Mouse (Mus musculus) ES-Bruce4 (cell line): ENCODE data around the gene Sec14l1. TPM values are rescaled to one million over a fixed set of nuclear protein-coding genes. Genes with fewer than 3 reads are reported as not detected.
"Not testable (repeated sequence)": the region's sequence is repeated elsewhere in the genome, so short reads cannot be mapped to it uniquely, and the experiment has no call there.

Source experiments
- H3K27ac ChIP-seq: 2 replicates; pipeline ENCODE4 v1.5.1; 2012; ENCODE audit warnings: low read length, inconsistent platforms; ENCODE audit not compliant: insufficient read depth
- H3K27me3 ChIP-seq: 2 replicates; pipeline ENCODE4 v1.6.1; 2012; ENCODE audit warnings: mild to moderate bottlenecking, low read length, inconsistent platforms; ENCODE audit not compliant: control insufficient read depth, poor library complexity, insufficient read depth, severe bottlenecking
- H3K36me3 ChIP-seq: 2 replicates; pipeline ENCODE4 v1.6.1; 2012; ENCODE audit warnings: inconsistent platforms, mild to moderate bottlenecking, low read length, moderate library complexity; ENCODE audit not compliant: control insufficient read depth, poor library complexity, insufficient read depth, severe bottlenecking
- H3K4me1 ChIP-seq: one replicate; pipeline ENCODE4 v1.8.1; 2011; ENCODE audit warnings: low read length; ENCODE audit not compliant: control insufficient read depth, insufficient read depth
- H3K4me3 ChIP-seq: 2 replicates; pipeline ENCODE4 v1.5.1; 2011; ENCODE audit warnings: low read depth, mild to moderate bottlenecking, low read length
- H3K9ac ChIP-seq: 2 replicates; pipeline ENCODE4 v1.6.1; 2012; ENCODE audit warnings: low read depth, mild to moderate bottlenecking, inconsistent platforms; ENCODE audit not compliant: poor library complexity, severe bottlenecking
- H3K9me3 ChIP-seq: replicated peaks from 2 replicates; pipeline ENCODE4 v1.6.1; 2012; ENCODE audit warnings: mild to moderate bottlenecking, low read length, inconsistent platforms; ENCODE audit not compliant: control insufficient read depth, poor library complexity, insufficient read depth, severe bottlenecking
- CTCF ChIP-seq: IDR thresholded peaks from one replicate; pipeline ENCODE4 v1.8.1; 2011; ENCODE audit warnings: low read depth, low read length
- EP300 ChIP-seq: IDR thresholded peaks from 2 replicates; pipeline ENCODE4 v1.6.1; 2011; ENCODE audit warnings: low read depth, low read length; ENCODE audit not compliant: insufficient read depth
- POLR2A ChIP-seq: IDR thresholded peaks from one replicate; pipeline ENCODE4 v1.8.1; 2011; ENCODE audit warnings: low read length; ENCODE audit not compliant: insufficient read depth
- polyA plus RNA-seq: library from polyadenylated mRNA; stranded (reverse); fragments of >200 nt; gene quantifications from 2 replicates; pipeline ENCODE4 v1.2.4, GENCODE M21; 2011; ENCODE audit warnings: low read depth; ENCODE audit not compliant: missing spikeins, insufficient read depth, insufficient read length

Sec14l1 gene
- polyA plus RNA-seq, 1 experiment: 77.7 TPM

DNA sequence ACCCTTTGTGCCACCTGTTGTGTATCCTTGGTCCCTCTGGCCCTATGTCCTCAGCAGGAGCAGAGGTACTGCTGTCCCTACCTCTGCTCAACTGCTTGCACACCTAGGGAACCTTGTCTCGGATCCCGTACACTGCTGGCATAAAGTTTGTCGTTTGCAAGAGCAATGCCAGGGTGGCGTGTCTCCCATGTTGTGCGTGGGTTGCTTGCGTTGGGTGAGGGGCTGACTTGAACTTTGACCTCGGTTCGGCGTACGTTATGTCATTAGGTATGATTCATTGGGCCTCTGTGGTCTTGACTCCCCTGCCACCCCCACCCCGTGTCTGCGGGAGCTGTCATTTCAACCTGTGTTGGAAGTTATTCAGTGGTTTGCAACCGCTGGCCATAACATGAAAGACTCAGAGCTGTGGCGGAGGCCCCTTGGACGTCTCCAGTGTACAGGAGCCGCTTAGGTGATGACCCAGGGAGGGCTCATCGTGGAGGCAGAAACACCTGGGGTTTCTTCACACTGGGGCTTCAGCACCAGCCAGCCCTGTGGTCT is 35.2 kb upstream of the Sec14l1 start:
- H3K27ac ChIP-seq: peak overlapping the region; percentile 92
- peaks cover 5% of the 10 kb centered on the region for H3K4me1 ChIP-seq
- peaks cover 30% of the 10 kb centered on the region for H3K36me3 ChIP-seq
- peak overlapping the region; percentile 95 for H3K9ac ChIP-seq
- H3K27me3 ChIP-seq: no peaks in the 10 kb centered on the region
- H3K9me3 ChIP-seq: no peaks in the 10 kb centered on the region
- TF ChIP-seq CTCF: no peak
- no peak for TF ChIP-seq EP300
- TF ChIP-seq POLR2A: no peak
- peak overlapping the region; percentile 16 for H3K4me3 ChIP-seq

DNA sequence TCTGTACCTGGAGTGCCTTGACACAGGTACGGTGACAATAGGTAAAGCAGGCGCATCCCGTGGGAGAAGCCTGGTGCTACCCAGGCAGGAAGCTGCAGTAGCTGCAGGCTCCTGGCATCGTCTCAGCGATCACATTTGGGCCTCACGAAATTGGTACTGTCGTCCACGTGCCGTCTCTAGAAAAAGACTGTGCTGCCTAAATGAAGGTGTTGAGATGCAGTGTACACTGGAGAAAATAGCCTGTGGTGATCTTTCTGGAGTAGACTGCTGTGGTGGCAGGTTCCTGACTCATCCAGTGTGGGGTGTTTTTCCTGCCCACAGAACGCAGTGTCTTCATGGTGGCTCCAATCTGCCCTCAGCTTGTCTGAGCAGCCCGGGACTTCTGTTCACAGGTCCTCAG is 34.8 kb upstream of the Sec14l1 start:
- H3K9ac ChIP-seq: peak overlapping the region; percentile 95
- TF ChIP-seq CTCF (no peak), POLR2A (no peak), EP300 (no peak)
- no peaks in the 10 kb centered on the region for H3K27me3 ChIP-seq
- peaks cover 5% of the 10 kb centered on the region for H3K4me1 ChIP-seq
- peak overlapping the region; percentile 92 for H3K27ac ChIP-seq
- H3K36me3 ChIP-seq: peaks cover 30% of the 10 kb centered on the region
- H3K9me3 ChIP-seq: no peaks in the 10 kb centered on the region
- H3K4me3 ChIP-seq: no peak overlapping the region

DNA sequence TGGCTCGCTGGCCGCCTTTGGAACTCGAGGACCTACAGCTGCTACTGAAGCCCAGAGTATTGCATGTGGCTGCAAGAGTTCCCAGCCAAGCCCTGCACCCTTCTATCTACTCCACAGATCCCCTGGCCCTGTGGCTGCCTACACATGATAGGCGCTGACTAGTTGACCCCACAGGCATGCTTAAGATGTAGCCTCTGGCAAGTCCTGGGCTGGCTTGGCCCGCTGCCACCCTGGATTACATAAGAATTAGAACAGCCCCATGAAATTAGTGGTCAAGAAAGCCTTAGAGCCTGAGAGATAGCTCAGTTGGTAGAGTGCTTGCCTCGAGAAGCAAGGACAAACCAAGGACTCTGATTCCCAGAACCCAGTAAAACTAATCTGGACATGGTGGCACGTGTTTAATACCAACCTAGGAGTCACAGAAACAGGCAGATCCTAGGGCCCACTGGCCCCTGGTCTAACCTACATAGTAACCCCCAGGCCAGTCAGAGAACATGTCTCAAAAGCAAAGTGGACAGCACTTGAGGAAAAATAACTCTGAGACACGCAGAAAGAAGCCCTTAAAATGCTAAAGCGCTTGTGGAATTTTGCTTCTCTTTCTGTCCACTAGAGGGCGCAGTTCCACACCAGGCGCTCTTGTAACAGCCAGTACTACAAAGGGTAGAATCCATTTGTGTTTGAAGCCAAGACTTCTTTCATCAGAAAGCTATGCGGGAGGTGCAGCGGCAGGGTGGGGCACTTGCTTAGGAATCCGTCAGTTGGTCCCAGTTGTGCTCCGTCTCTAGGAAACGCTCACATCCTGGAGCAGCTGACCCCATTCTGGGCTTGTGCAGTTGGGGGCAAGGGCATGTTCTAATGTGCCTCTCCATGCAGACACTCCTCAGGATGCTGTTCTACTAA is 33.6 kb upstream of the Sec14l1 start:
- Histone ChIP-seq H3K27me3 (no peaks in the 10 kb centered on the region), H3K9me3 (no peaks in the 10 kb centered on the region), H3K36me3 (peaks cover 30% of the 10 kb centered on the region), H3K9ac (peak overlapping the region; percentile 95), H3K27ac (peak overlapping the region; percentile 92), H3K4me1 (peaks cover 6% of the 10 kb centered on the region), H3K4me3 (no peak overlapping the region)
- no peak for TF ChIP-seq POLR2A
- TF ChIP-seq CTCF: peak; percentile 38
- TF ChIP-seq EP300: peak; percentile 99

DNA sequence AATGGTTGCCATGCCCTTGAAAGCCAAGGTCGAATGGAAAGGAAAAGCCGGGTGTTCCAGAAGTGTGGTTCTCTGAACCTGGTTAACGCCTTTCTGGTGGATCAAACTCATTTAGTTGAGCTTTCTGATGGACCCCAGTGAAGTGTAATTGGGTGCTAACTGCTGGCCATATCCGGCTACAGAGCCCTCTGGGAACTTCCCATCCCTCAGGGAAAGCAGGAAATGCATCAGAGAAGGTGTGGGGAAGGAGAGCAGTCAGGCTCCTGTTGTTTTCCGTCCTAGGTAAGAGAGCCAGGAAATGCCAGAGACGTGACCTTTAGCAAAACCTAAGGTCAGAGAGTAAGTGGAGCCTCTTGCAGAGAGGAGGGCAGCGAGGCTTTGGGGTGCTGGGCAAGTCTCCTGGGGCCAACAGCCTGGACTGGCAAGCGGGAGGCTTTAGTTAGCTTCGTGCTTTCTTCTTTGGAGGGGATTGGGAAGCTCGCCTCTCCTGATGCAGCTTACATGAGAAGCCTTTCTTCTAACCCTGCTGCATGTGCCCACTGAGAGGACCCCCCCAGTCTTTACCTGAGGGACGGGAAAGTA is 32.5 kb upstream of the Sec14l1 start:
- H3K27me3 ChIP-seq: no peaks in the 10 kb centered on the region
- peak overlapping the region; percentile 89 for H3K27ac ChIP-seq
- H3K4me3 ChIP-seq: peak overlapping the region; percentile 36
- peaks cover 10% of the 10 kb centered on the region for H3K4me1 ChIP-seq
- H3K9ac ChIP-seq: peak overlapping the region; percentile 33
- no peaks in the 10 kb centered on the region for H3K9me3 ChIP-seq
- H3K36me3 ChIP-seq: peaks cover 30% of the 10 kb centered on the region
- no peak for TF ChIP-seq POLR2A
- peak; percentile 96 for TF ChIP-seq EP300
- TF ChIP-seq CTCF: no peak

DNA sequence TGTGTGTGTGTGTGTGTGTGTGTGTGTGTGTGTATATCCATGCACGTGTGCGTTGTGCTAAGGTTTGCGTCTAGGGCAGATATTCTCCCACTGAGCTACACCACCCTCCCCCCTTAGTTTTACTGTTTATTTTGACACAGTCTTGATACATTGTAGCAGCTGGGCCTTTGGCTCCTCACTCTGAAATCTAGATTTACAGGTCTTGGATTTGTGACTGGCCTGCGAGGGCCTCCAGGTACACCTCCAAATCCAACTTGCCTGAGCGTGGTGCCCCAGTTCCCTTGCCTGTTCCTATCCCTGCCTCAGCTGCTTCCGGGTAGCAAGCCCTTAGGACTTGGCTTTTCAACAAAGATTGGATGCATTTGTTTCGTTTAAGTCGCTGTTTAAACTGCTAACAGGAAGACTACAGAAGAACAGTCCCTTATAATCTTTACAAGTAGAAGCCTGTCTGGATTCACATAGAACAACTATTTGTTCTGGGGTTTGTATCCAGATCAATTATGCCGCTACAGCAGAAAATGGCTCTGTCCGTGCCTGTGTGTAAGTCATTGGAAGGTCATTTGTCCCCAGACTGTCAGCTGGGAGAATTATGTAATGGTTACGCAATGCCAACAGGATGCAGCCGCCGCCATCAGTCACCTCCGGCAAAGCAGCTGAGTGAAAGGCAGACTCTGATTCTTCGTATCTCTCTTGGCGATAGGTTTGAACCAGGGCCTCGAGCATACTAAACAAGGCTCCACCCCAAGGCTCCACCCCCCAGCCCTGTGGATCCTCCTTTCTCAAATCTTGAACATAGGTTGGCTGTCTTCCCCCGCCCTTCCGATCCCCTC is 31.7 kb upstream of the Sec14l1 start:
- Histone ChIP-seq H3K4me1 (peaks cover 11% of the 10 kb centered on the region), H3K4me3 (peak overlapping the region; percentile 51), H3K9ac (peak overlapping the region; percentile 33), H3K27me3 (no peaks in the 10 kb centered on the region), H3K27ac (peak overlapping the region; percentile 89), H3K9me3 (no peaks in the 10 kb centered on the region), H3K36me3 (peaks cover 21% of the 10 kb centered on the region)
- peak; percentile 88 for TF ChIP-seq EP300
- TF ChIP-seq POLR2A: peak; percentile 72
- no peak for TF ChIP-seq CTCF

DNA sequence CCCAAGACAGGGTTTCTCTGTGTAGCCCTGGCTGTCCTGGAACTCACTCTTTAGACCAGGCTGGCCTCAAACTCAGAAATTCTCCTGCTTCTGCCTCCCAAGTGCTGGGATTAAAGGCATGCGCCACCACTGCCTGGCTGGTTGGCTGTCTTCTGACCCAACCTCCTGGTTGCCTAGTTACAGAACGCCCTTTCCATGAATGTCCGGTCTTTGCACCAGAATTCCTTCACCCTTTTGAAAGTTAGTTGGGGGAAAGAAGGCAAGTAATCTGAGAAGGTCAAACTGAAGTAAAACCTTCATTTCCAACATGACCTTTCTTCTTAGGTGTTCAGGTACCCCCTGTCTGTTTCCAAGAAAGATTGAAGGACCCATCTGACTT is 31.1 kb upstream of the Sec14l1 start:
- not testable (repeated sequence) for H3K9me3 ChIP-seq, H3K9ac ChIP-seq, H3K4me3 ChIP-seq, H3K27me3 ChIP-seq
- Histone ChIP-seq H3K36me3 (peaks cover 15% of the 10 kb centered on the region), H3K27ac (peak overlapping the region; percentile 89), H3K4me1 (peaks cover 11% of the 10 kb centered on the region)
